Mouse (Mus musculus) hindbrain, embryonic 11.5 days (tissue): Measurements from ENCODE around the gene Plp1. TPM values are rescaled to one million over a fixed set of nuclear protein-coding genes. Genes with fewer than 3 reads are reported as not detected.

Experiments
- ATAC-seq: fragments of 200-750 bp; cut with Nextera tagmentation; 2 replicates; pipeline ENCODE4 v1.8.0; 2017; ENCODE audit warnings: mild to moderate bottlenecking, moderate TSS enrichment, moderate library complexity; ENCODE audit not compliant: low FRiP score
- DNase-seq: peaks from one replicate; pipeline ENCODE4 v3.0.0-alpha.2; 2015; ENCODE audit warnings: low spot score
- H3K27ac ChIP-seq: fragments of 300-500 bp; sonication (generic); 2 replicates; pipeline ENCODE4 v1.5.1; 2014; ENCODE audit warnings: mild to moderate bottlenecking, low read depth, low read length
- H3K27me3 ChIP-seq: fragments of 300-500 bp; sonication (generic); 2 replicates; pipeline ENCODE4 v1.6.1; 2014; ENCODE audit warnings: mild to moderate bottlenecking, low read length, moderate library complexity, mixed read lengths; ENCODE audit not compliant: control insufficient read depth, insufficient read depth
- H3K36me3 ChIP-seq: fragments of 300-500 bp; sonication (generic); 2 replicates; pipeline ENCODE4 v1.6.1; 2014; ENCODE audit warnings: mild to moderate bottlenecking, low read length, moderate library complexity, mixed read lengths; ENCODE audit not compliant: control insufficient read depth, insufficient read depth
- H3K4me1 ChIP-seq: fragments of 300-500 bp; sonication (generic); replicated peaks from 2 replicates; pipeline ENCODE4 v1.6.1; 2014; ENCODE audit warnings: low read length, mixed read lengths; ENCODE audit not compliant: control insufficient read depth, insufficient read depth
- H3K4me2 ChIP-seq: fragments of 300-500 bp; sonication (generic); replicated peaks from 2 replicates; pipeline ENCODE4 v1.6.1; 2014; ENCODE audit warnings: mild to moderate bottlenecking, low read depth, low read length
- H3K4me3 ChIP-seq: fragments of 300-500 bp; sonication (generic); 2 replicates; pipeline ENCODE4 v1.5.1; 2014; ENCODE audit warnings: low read depth, low read length
- H3K9ac ChIP-seq: fragments of 300-500 bp; sonication (generic); 2 replicates; pipeline ENCODE4 v1.6.1; 2014; ENCODE audit warnings: low read depth, low read length
- H3K9me3 ChIP-seq: fragments of 300-500 bp; sonication (generic); 2 replicates; pipeline ENCODE4 v1.6.1; 2016; ENCODE audit warnings: low read length; ENCODE audit not compliant: control insufficient read depth
- WGBS: fragments of 180-500 bp; shearing (Covaris S2); extraction: QIAGEN DNeasy Blood & Tissue Kit; methylation state at CpG from one replicate; pipeline ENCODE4 v1.1.7; 2014; 5-methylcytosine and 5-hydroxymethylcytosine counted together
- polyA plus RNA-seq: library from polyadenylated mRNA; unstranded; fragments of >200 nt; fragmentation: Nextera tagmentation; extraction: Ambion mirVana; gene quantifications from 2 replicates; pipeline ENCODE4 v1.2.1, GENCODE M21; 2014

Plp1 gene
- 15.4 and 16.6 TPM in 2 replicates for polyA plus RNA-seq

DNA sequence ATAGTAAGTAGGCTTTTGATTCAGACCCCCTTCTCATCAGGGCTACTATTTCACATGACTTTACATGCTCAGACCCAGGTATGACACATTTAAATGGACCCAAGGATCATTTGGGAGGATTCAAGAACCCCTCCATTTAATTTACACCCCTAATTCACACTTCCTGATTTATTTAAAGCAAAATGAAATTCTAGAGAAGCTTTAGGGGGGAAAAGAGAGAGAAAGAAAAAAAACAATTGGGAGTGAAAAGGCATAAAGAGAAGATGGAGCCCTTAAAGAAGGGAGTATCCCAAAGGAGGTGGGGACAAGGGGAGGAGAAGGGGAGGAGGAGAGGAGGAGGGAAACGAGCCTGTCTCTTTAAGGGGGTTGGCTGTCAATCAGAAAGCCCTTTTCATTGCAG lies at the start of gene Plp1:
TSS of gene Plp1 (plus strand) at position 301 of the 400 bp plus-strand sequence.
- H3K27ac ChIP-seq: no peak within 1 kb of the TSS
- 36% methylated on average over 1 of the region's 1 CpGs for WGBS
- no peaks in the 10 kb centered on the region for H3K9me3 ChIP-seq
- H3K36me3 ChIP-seq: no peaks in the 10 kb centered on the region
- H3K4me3 ChIP-seq: no peak within 1 kb of the TSS
- no peak within 1 kb of the TSS for H3K9ac ChIP-seq
- no peak within 1 kb of the TSS for H3K4me2 ChIP-seq
- H3K27me3 ChIP-seq: no peaks in the 10 kb centered on the region
- no peak for DNase-seq
- no peaks in the 10 kb centered on the region for H3K4me1 ChIP-seq
- no peak for ATAC-seq

GRCm38 (mm10) chrX:136773035-136773434 lies 49.4 kb upstream of the Plp1 start:
- 73% methylated on average over 1 of the region's 1 CpGs for WGBS
- no peak for ATAC-seq
- Histone ChIP-seq H3K27me3 (no peaks in the 10 kb centered on the region), H3K4me3 (no peak overlapping the region), H3K9me3 (no peaks in the 10 kb centered on the region), H3K9ac (no peak overlapping the region), H3K4me1 (no peaks in the 10 kb centered on the region), H3K36me3 (no peaks in the 10 kb centered on the region), H3K4me2 (no peak overlapping the region), H3K27ac (no peak overlapping the region)
- no peak for DNase-seq

DNA sequence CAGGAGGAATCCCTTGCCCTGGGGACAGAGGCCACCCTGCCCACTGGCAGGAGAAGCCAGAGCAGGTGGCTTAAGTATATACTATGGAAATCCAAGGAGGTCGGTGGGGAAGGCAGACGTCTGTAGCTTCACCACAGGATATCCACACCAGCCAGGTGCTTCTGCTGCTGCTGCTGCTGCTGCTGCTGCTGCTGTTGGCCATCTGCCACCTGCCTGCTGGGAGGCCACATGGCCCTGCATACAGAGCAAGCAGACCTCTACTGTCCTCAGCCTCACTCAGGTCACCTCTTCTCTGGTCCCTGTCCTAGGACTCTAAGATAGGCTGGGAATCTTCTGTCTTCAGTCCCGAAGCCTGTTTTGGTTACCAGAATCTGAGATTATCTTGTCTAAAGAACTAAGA lies 44.4 kb upstream of the Plp1 start:
- Histone ChIP-seq H3K4me1 (no peaks in the 10 kb centered on the region), H3K4me2 (no peak overlapping the region), H3K27ac (no peak overlapping the region), H3K9ac (no peak overlapping the region), H3K36me3 (no peaks in the 10 kb centered on the region), H3K27me3 (no peaks in the 10 kb centered on the region; the same call in 1 of the 2 replicates), H3K9me3 (no peaks in the 10 kb centered on the region), H3K4me3 (no peak overlapping the region)
- DNase-seq: no peak
- 68% methylated on average over 3 of the region's 3 CpGs for WGBS
- ATAC-seq: no peak

- WGBS: 64% methylated on average over 2 of the region's 2 CpGs
Measured at GRCm38 (mm10) chrX:136779262-136779661, 43.2 kb upstream of the Plp1 start.

DNA sequence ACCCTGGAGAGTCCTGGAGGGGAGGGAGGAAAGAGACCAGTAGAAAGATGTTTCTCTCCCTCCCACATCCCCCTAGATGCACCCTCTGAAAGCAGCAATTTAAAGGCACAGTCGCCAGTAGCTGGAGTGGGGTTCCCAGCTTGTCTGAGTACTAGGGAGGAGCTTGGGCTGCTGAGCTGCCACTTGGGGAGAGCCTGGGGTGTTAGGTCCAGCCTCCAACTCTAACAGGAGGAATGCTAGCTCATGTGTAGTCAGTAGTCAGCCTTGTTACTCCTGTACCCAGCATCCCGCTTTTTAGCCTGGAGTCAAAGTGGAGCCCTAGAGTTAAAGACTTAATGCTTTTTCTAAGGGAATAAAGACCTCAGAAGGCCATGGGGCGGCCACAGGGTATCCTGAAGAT lies 42.4 kb upstream of the Plp1 start, which contains the start of gene Glra4:
TSS of gene Glra4 (minus strand) at position 101 of the 400 bp plus-strand sequence.
- H3K4me1 ChIP-seq: no peaks in the 10 kb centered on the region
- H3K9ac ChIP-seq: no peak within 1 kb of the TSS
- no peak within 1 kb of the TSS for H3K4me3 ChIP-seq
- H3K36me3 ChIP-seq: no peaks in the 10 kb centered on the region
- no peak for DNase-seq
- ATAC-seq: no peak
- no peaks in the 10 kb centered on the region; the same call in 1 of the 2 replicates for H3K27me3 ChIP-seq
- no peaks in the 10 kb centered on the region for H3K9me3 ChIP-seq
- H3K4me2 ChIP-seq: no peak within 1 kb of the TSS
- no peak within 1 kb of the TSS for H3K27ac ChIP-seq
- WGBS: 92% methylated on average over 3 of the region's 3 CpGs

More at GRCm38 (mm10) chrX:136779262-136779661, 43.2 kb upstream of the Plp1 start:
- ATAC-seq: no peak
- Histone ChIP-seq H3K27me3 (no peaks in the 10 kb centered on the region; the same call in 1 of the 2 replicates), H3K9ac (no peak overlapping the region), H3K4me2 (no peak overlapping the region), H3K36me3 (no peaks in the 10 kb centered on the region), H3K9me3 (no peaks in the 10 kb centered on the region), H3K4me3 (no peak overlapping the region), H3K27ac (no peak overlapping the region), H3K4me1 (no peaks in the 10 kb centered on the region)
- no peak for DNase-seq

GRCm38 (mm10) chrX:136789446-136789845 lies 33.0 kb upstream of the Plp1 start:
- no peak overlapping the region for H3K9ac ChIP-seq
- DNase-seq (no peak), ATAC-seq (no peak)
- H3K4me1 ChIP-seq: no peaks in the 10 kb centered on the region
- H3K4me2 ChIP-seq: no peak overlapping the region
- no peak overlapping the region for H3K27ac ChIP-seq
- 91% methylated on average over 4 of the region's 4 CpGs for WGBS
- no peaks in the 10 kb centered on the region for H3K36me3 ChIP-seq
- H3K4me3 ChIP-seq: no peak overlapping the region
- H3K9me3 ChIP-seq: no peaks in the 10 kb centered on the region
- no peaks in the 10 kb centered on the region for H3K27me3 ChIP-seq

DNA sequence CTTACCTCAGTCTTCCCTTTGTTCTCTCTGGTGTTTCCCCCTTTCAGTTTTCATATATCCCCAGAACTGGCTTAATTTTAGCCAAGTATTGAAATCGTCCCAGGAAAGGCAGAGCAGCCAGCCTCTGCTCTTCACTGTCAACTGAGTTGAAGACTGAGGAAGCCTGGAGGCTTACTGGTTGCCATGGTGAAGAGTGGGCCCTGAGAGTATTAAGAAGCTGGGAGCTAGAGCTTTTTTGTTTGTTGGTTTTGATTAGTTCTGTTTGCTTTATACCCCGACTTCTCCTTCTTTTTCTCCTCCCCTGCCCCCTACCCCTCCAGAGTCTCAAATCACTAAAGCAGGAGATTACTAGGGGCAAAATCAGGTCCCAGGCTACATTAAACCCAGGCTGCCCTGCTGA lies 25.2 kb upstream of the Plp1 start:
- Histone ChIP-seq H3K27me3 (no peaks in the 10 kb centered on the region), H3K27ac (no peak overlapping the region), H3K4me2 (no peak overlapping the region), H3K4me3 (no peak overlapping the region), H3K9me3 (no peaks in the 10 kb centered on the region), H3K4me1 (no peaks in the 10 kb centered on the region), H3K9ac (no peak overlapping the region), H3K36me3 (no peaks in the 10 kb centered on the region)
- no peak for ATAC-seq
- peak; percentile 1 for DNase-seq
- 32% methylated on average over 2 of the region's 2 CpGs for WGBS

- H3K4me3 ChIP-seq: no peak overlapping the region
- ATAC-seq (no peak; the same call in 1 of the 2 replicates), DNase-seq (peak; percentile 1)
- H3K9ac ChIP-seq: no peak overlapping the region
- no peaks in the 10 kb centered on the region for H3K4me1 ChIP-seq
- no peaks in the 10 kb centered on the region for H3K36me3 ChIP-seq
- H3K27ac ChIP-seq: no peak overlapping the region
- 87% methylated on average over 6 of the region's 6 CpGs for WGBS
- no peak overlapping the region for H3K4me2 ChIP-seq
- H3K9me3 ChIP-seq: no peaks in the 10 kb centered on the region
- no peaks in the 10 kb centered on the region for H3K27me3 ChIP-seq
Measured at GRCm38 (mm10) chrX:136819752-136820151, 2.7 kb upstream of the Plp1 start.

- Histone ChIP-seq H3K36me3 (no peaks in the 10 kb centered on the region), H3K27me3 (no peaks in the 10 kb centered on the region), H3K9ac (no peak overlapping the region), H3K4me3 (no peak overlapping the region), H3K9me3 (no peaks in the 10 kb centered on the region), H3K27ac (no peak overlapping the region), H3K4me1 (no peaks in the 10 kb centered on the region), H3K4me2 (no peak overlapping the region)
- ATAC-seq (peak; percentile 79), DNase-seq (peak; percentile 84)
- WGBS: 14% methylated on average over 1 of the region's 1 CpGs
Measured at GRCm38 (mm10) chrX:136820250-136820649, 2.2 kb upstream of the Plp1 start.
